Mouse (Mus musculus) neural tube, embryonic 10.5 days (tissue): Measurements from ENCODE around the gene Apmap.

Source experiments
- DNase-seq: peaks from one replicate; pipeline ENCODE4 v3.0.0-alpha.2; 2017; ENCODE audit warnings: low spot score; ENCODE audit errors: extremely low spot score

The Apmap gene

GRCm38 (mm10) chr2:150608087-150608799 lies at the start of gene Apmap:
Apmap (minus strand) TSS chr2:150608567.
- peak; percentile 93 for DNase-seq

GRCm38 (mm10) chr2:150656975-150657768 lies 48.8 kb upstream of the Apmap start:
- no peak for DNase-seq

GRCm38 (mm10) chr2:150656112-150656511 lies 47.7 kb upstream of the Apmap start:
- no peak for DNase-seq

GRCm38 (mm10) chr2:150655290-150655689 lies 46.9 kb upstream of the Apmap start:
- DNase-seq = no peak

GRCm38 (mm10) chr2:150654814-150655213 lies 46.4 kb upstream of the Apmap start:
- no peak for DNase-seq

GRCm38 (mm10) chr2:150651366-150651765 lies 43.0 kb upstream of the Apmap start:
- DNase-seq = no peak

GRCm38 (mm10) chr2:150650511-150651074 lies 42.2 kb upstream of the Apmap start:
- DNase-seq = peak; percentile 59

GRCm38 (mm10) chr2:150648300-150648895 lies 40.0 kb upstream of the Apmap start:
- DNase-seq = no peak

- DNase-seq = no peak
These were observed 39.4 kb upstream of the Apmap start for GRCm38 (mm10) chr2:150647681-150648299.

GRCm38 (mm10) chr2:150646411-150647121 lies 38.2 kb upstream of the Apmap start:
- DNase-seq = no peak

GRCm38 (mm10) chr2:150645225-150645624 lies 36.9 kb upstream of the Apmap start:
- DNase-seq = no peak

- no peak for DNase-seq
These were observed 35.5 kb upstream of the Apmap start for GRCm38 (mm10) chr2:150643726-150644415.

- no peak for DNase-seq
These were observed 34.8 kb upstream of the Apmap start for GRCm38 (mm10) chr2:150643166-150643565.

GRCm38 (mm10) chr2:150638370-150638733 lies 30.0 kb upstream of the Apmap start:
- DNase-seq = no peak

GRCm38 (mm10) chr2:150637702-150638369 lies 29.5 kb upstream of the Apmap start:
- DNase-seq = no peak

- DNase-seq = no peak
These were observed 27.6 kb upstream of the Apmap start for GRCm38 (mm10) chr2:150635877-150636446.

GRCm38 (mm10) chr2:150629255-150629654 lies 20.9 kb upstream of the Apmap start:
- DNase-seq = no peak

- DNase-seq = no peak
These were observed 18.8 kb upstream of the Apmap start for GRCm38 (mm10) chr2:150627140-150627539.

- DNase-seq = no peak
These were observed 16.6 kb upstream of the Apmap start for GRCm38 (mm10) chr2:150624926-150625325.
